Mouse (Mus musculus): ENCODE measurements around the gene Pik3r5.

DNA sequence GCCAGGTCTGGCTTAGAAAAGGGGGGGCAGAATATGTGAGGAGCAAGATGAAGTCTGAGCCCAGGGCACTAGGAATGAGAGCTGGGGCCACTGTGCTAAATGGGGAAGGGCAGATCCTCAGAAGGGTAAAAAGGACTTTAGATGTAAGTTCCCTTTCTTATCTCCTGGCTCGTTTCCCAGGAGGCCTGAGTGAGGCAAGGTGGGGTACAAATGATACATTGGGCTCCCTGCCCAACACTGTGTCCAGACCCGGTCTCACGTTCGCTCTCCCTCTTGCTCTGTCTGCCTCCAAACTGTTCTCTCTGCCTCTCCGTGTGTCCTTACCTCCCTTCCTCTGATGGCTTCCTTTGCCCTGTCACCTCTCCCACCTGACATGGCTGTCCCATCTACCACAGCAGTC is 61.8 kb downstream of the Pik3r5 start:
- TF ChIP-seq CTCF (IDR thresholded peaks at IDR 0.05; ENCODE audit: extremely low read depth, insufficient read depth, insufficient read length, insufficient replicate concordance) (no peak), POLR2A (IDR thresholded peaks at IDR 0.05; ENCODE audit: low read depth, low read length) (no peak)
